Mouse (Mus musculus) G1E (cell line): ENCODE results near the gene Dnah8. TPM values are rescaled to one million over a fixed set of nuclear protein-coding genes. Genes with fewer than 3 reads are reported as not detected.

Experiments
- ATAC-seq: 2 replicates; pipeline ENCODE4 v1.8.0; 2016; ENCODE audit warnings: mild to moderate bottlenecking; ENCODE audit not compliant: insufficient number of reproducible peaks, poor library complexity, low FRiP score, severe bottlenecking; ENCODE audit errors: extremely low read depth
- DNase-seq: peaks from one replicate; pipeline ENCODE4 v3.0.0; 2012; ENCODE audit warnings: low spot score
- H3K27me3 ChIP-seq: 2 replicates; pipeline ENCODE4 v1.6.1; 2012; ENCODE audit warnings: mild to moderate bottlenecking, low read length, inconsistent platforms; ENCODE audit not compliant: insufficient read depth
- H3K36me3 ChIP-seq: replicated peaks from 2 replicates; pipeline ENCODE3; 2012; ENCODE audit warnings: mild to moderate bottlenecking, inconsistent platforms
- H3K4me1 ChIP-seq: 2 replicates; pipeline ENCODE4 v1.6.1; 2012; ENCODE audit warnings: low read depth, low read length, inconsistent platforms, mixed read lengths; ENCODE audit not compliant: insufficient read depth
- H3K4me3 ChIP-seq: 2 replicates; pipeline ENCODE4 v1.5.1; 2012; ENCODE audit warnings: low read depth, mild to moderate bottlenecking, inconsistent platforms, low read length, moderate library complexity, mixed read lengths
- H3K9me3 ChIP-seq: replicated peaks from 2 replicates; pipeline ENCODE4 v1.6.1; 2012; ENCODE audit warnings: inconsistent platforms
- CTCF ChIP-seq: IDR thresholded peaks from 2 replicates; pipeline ENCODE4 v1.5.1; 2012; ENCODE audit warnings: low read depth, low read length, inconsistent platforms, mixed read lengths
- GATA1 ChIP-seq: IDR thresholded peaks from 2 replicates; pipeline ENCODE4 v1.6.1; 2012; ENCODE audit warnings: borderline replicate concordance, low read length, inconsistent platforms, mixed read lengths
- GATA2 ChIP-seq: IDR thresholded peaks from 2 replicates; pipeline ENCODE4 v1.6.1; 2012; ENCODE audit warnings: low read depth, low read length, inconsistent platforms, borderline replicate concordance
- POLR2AphosphoS5 ChIP-seq: IDR thresholded peaks from 2 replicates; pipeline ENCODE4 v1.6.1; 2012; ENCODE audit warnings: low read depth, low read length, inconsistent platforms; ENCODE audit not compliant: insufficient replicate concordance
- TAL1 ChIP-seq: conservative IDR thresholded peaks from 2 replicates; pipeline ENCODE4 v1.6.1; 2012; ENCODE audit warnings: low read depth, low read length, inconsistent platforms, mixed read lengths
- polyA plus RNA-seq: library from polyadenylated mRNA; stranded (reverse); fragments of >175 nt; gene quantifications from 2 replicates; pipeline ENCODE4 v1.2.3, GENCODE M21; 2012
- total RNA-seq, 2 experiments: library from RNA; stranded (forward) in 1 of 2; stranded (reverse) in 1 of 2; fragments of 200-1000 nt in 1 of 2; fragments of >200 nt in 1 of 2; fragmentation: Nextera tagmentation in 1 of 2; gene quantifications; 2 replicates each; pipeline ENCODE4 v1.2.3; 2014 to 2017

Gene Dnah8
- total and polyA plus RNA-seq, 3 experiments: 3.5 to 49.3 (median 42.5) TPM

- TF ChIP-seq GATA1: no peak
- no peak for TF ChIP-seq GATA2
- no peak for TF ChIP-seq POLR2AphosphoS5
- no peak for TF ChIP-seq TAL1
- TF ChIP-seq CTCF: no peak
- Histone ChIP-seq H3K9me3 (no peaks in the 10 kb centered on the region), H3K4me1 (peaks cover 11% of the 10 kb centered on the region), H3K27me3 (no peaks in the 10 kb centered on the region), H3K36me3 (peaks cover 4% of the 10 kb centered on the region), H3K4me3 (no peak overlapping the region; the same call in 1 of the 2 replicates)
- DNase-seq: no peak
- ATAC-seq: no peak
These were observed 43.0 kb upstream of the Dnah8 start for GRCm38 (mm10) chr17:30581201-30581600.

GRCm38 (mm10) chr17:30582313-30582712 is 41.8 kb upstream of the Dnah8 start:
- H3K36me3 ChIP-seq: peaks cover 11% of the 10 kb centered on the region
- H3K27me3 ChIP-seq: no peaks in the 10 kb centered on the region
- H3K9me3 ChIP-seq: no peaks in the 10 kb centered on the region
- TF ChIP-seq TAL1: no peak
- TF ChIP-seq POLR2AphosphoS5: no peak
- TF ChIP-seq GATA1: no peak
- TF ChIP-seq GATA2: no peak
- no peak for TF ChIP-seq CTCF
- ATAC-seq (no peak), DNase-seq (no peak)
- no peak overlapping the region for H3K4me3 ChIP-seq
- H3K4me1 ChIP-seq: peaks cover 3% of the 10 kb centered on the region; the same call in 1 of the 2 replicates

DNA sequence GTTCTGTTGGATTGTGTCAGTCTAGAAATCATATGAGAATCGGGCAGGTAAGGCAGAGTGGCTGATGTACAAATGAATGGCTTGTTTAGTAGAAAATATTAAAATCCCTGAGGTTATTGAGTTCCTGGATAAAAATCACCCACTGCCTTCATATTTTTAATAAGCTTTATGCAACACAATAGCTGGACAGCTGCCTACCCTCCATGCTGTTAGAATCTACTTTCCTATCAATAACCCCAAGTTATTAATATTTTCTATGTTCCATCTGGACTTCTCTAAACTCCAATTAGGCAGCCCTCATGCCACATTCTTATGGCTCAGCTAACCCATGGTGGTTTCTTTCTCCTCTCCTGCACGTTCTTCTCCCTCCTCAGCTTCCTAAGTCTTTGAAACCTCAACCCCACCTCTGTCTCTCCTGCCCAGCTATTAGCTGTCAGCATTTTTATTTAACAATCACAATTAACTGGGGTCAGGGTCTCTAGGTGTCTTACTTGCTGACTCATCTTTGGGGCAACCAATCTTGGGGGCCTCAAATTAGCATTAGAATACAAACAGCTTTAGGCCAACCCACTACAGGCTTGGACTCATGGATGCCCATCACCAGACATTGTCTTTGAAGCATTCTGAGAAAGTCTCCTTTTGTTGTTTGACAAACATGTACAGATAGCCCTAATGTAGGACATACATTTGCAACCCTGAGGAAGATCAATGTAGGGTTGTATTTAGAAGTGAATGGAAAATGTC is 40.7 kb upstream of the Dnah8 start:
- Histone ChIP-seq H3K4me1 (peaks cover 3% of the 10 kb centered on the region; the same call in 1 of the 2 replicates), H3K36me3 (peaks cover 19% of the 10 kb centered on the region), H3K4me3 (no peak overlapping the region), H3K27me3 (no peaks in the 10 kb centered on the region), H3K9me3 (no peaks in the 10 kb centered on the region)
- ATAC-seq (no peak), DNase-seq (no peak)
- TF ChIP-seq CTCF (no peak), GATA2 (no peak), POLR2AphosphoS5 (no peak), GATA1 (no peak), TAL1 (no peak)

DNA sequence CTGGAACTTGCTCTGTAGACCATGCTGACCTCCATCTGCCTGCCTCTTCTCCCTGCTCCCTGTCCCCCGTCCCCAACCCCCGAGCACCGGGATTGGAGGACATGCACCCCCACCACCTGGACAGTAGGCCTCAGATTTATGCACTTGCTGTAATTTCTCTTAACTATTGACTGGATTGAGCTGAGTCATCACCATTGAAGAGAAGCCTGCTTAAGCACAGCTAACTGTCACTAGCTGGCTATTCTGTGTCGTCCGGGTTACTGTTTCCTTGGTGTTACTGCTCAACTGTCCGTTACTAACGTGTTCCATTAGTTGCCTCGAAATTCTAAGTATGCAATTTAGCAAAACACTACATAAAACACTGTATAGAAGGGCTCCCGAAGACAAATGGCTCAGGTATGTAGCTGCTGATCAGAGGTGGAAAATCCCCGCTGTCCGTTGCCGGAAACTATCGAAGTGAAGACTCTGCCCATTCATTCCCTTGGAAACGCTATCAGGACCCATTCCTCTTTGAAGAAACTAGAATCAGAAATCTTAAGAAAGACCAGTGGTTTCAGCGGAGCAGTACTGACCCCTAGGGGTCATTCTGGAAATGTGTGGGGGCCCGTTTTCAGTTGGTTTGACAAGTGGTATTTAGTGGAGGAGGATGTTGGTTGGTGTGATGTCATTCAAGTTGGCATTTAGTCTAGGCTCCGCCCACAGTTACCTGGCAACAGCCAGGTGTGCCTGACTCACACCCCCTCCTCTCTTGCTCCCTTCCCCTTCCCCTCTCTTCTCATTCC is 33.5 kb upstream of the Dnah8 start:
- Histone ChIP-seq H3K4me1 (peaks cover 18% of the 10 kb centered on the region), H3K9me3 (no peaks in the 10 kb centered on the region), H3K27me3 (no peaks in the 10 kb centered on the region), H3K4me3 (no peak overlapping the region), H3K36me3 (peaks cover 73% of the 10 kb centered on the region)
- ATAC-seq (peak; percentile 42), DNase-seq (peak; percentile 50)
- no peak for TF ChIP-seq TAL1
- TF ChIP-seq POLR2AphosphoS5: peak; percentile 56; the same call in 1 of the 2 replicates
- no peak for TF ChIP-seq GATA2
- TF ChIP-seq CTCF: peak; percentile 87
- TF ChIP-seq GATA1: no peak

- Histone ChIP-seq H3K9me3 (peaks cover 4% of the 10 kb centered on the region), H3K4me3 (no peak overlapping the region), H3K4me1 (peaks cover 15% of the 10 kb centered on the region), H3K36me3 (peaks cover 85% of the 10 kb centered on the region), H3K27me3 (no peaks in the 10 kb centered on the region)
- TF ChIP-seq POLR2AphosphoS5 (no peak), GATA1 (no peak), CTCF (no peak), GATA2 (no peak), TAL1 (no peak)
- DNase-seq (no peak), ATAC-seq (no peak)
These were observed 29.7 kb upstream of the Dnah8 start for GRCm38 (mm10) chr17:30594407-30594806.

DNA sequence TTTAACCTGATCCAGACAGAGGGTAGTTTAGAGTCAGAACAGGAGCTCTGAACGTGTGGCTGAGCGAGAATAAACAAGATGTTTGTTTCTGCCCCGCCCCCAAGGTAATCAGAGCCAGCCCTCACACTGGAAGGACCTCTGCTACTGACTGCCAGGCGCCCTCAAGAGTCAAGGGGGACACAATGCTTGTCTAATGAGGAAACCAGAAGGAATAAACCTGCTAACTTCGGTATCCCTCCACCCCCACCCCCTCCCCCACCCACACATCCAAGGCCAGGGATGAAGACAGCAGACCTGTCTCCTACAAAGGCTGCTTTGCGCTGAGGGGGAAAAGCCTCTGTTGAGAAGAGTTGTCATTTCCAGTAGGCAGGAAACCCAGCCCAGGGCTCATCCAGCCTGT is 29.3 kb upstream of the Dnah8 start:
- no peak for TF ChIP-seq TAL1
- no peak for TF ChIP-seq GATA1
- no peak for TF ChIP-seq POLR2AphosphoS5
- TF ChIP-seq GATA2: no peak
- no peak for TF ChIP-seq CTCF
- ATAC-seq (no peak), DNase-seq (no peak)
- Histone ChIP-seq H3K36me3 (peaks cover 89% of the 10 kb centered on the region), H3K4me1 (peaks cover 15% of the 10 kb centered on the region), H3K27me3 (no peaks in the 10 kb centered on the region), H3K4me3 (no peak overlapping the region), H3K9me3 (peaks cover 4% of the 10 kb centered on the region)
